Mouse (Mus musculus): ENCODE measurements around the gene Fez2.

DNA sequence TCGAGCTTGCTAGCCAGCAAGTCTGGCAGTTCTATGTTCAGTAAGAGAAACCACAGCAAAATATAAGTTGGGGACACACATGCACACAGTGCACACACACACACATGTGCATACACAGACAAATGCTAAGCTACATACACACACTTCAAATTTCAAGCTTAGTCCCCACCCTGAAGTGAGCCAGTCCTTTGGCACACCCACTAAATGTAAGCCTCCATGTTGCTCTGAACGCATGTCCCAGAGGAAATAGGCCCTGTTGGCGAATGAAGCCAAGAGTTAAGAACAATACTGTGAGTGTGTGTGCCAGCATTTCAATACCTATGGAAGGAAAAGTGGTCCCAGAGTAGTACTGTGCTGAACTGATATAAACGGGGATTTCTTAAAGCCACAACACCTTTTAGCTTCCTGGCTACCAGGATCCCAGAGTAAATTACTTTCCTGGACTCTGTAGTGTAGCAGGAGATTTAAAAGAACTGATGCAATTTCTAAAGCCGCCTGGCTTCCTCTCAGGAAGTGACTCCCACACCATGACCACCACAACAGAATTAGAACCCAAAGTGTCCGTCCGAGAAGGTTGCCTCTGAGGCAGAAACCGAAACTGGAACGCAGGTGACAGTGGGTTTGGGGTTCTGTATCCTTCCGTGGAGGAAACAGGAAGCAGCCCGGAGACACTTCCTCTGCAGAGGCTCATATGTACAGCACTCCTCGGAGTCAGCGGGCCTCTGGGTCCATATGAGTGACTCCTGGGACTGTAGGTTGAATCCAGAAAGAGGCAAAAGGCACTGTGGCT lies 55.8 kb downstream of the Fez2 start:
- no peak for TF ChIP-seq CTCF (IDR thresholded peaks at IDR 0.05; ENCODE audit: borderline replicate concordance, control insufficient read depth, extremely low read depth, insufficient read depth, low read length, poor library complexity)
- 0 out of 2 replicates have a peak, but pooled peaks have one; percentile 15 for TF ChIP-seq POLR2A (IDR thresholded peaks at IDR 0.05; ENCODE audit: control insufficient read depth, extremely low read depth, insufficient read depth, low read length, poor library complexity)

All from thymus, adult 2 months (tissue).